Mouse (Mus musculus) hindbrain, embryonic 13.5 days (tissue): ENCODE results near the gene Erbb2. TPM values are rescaled to one million over a fixed set of nuclear protein-coding genes. Genes with fewer than 3 reads are reported as not detected.

Source experiments
- ATAC-seq: fragments of 200-750 bp; cut with Nextera tagmentation; 2 replicates; pipeline ENCODE4 v1.8.0; 2017; ENCODE audit warnings: moderate TSS enrichment; ENCODE audit not compliant: low FRiP score
- H3K27ac ChIP-seq: fragments of 300-500 bp; sonication (generic); 2 replicates; pipeline ENCODE4 v1.5.1; 2015; ENCODE audit warnings: inconsistent platforms, mild to moderate bottlenecking, moderate library complexity
- H3K27me3 ChIP-seq: fragments of 300-500 bp; sonication (generic); 2 replicates; pipeline ENCODE4 v1.6.1; 2015; ENCODE audit warnings: mild to moderate bottlenecking, inconsistent platforms
- H3K36me3 ChIP-seq: fragments of 300-500 bp; sonication (generic); 2 replicates; pipeline ENCODE4 v1.6.1; 2015; ENCODE audit warnings: mild to moderate bottlenecking, inconsistent platforms
- H3K4me1 ChIP-seq: fragments of 300-500 bp; sonication (generic); replicated peaks from 2 replicates; pipeline ENCODE4 v1.6.1; 2015; ENCODE audit warnings: inconsistent platforms
- H3K4me2 ChIP-seq: fragments of 300-500 bp; sonication (generic); 2 replicates; pipeline ENCODE4 v1.6.1; 2015; ENCODE audit warnings: inconsistent platforms, mild to moderate bottlenecking, moderate library complexity
- H3K4me3 ChIP-seq: fragments of 300-500 bp; sonication (generic); 2 replicates; pipeline ENCODE4 v1.5.1; 2015; ENCODE audit warnings: mild to moderate bottlenecking, inconsistent platforms
- H3K9ac ChIP-seq: fragments of 300-500 bp; sonication (generic); 2 replicates; pipeline ENCODE4 v1.6.1; 2015; ENCODE audit warnings: mild to moderate bottlenecking, inconsistent platforms
- H3K9me3 ChIP-seq: fragments of 300-500 bp; sonication (generic); 2 replicates; pipeline ENCODE4 v1.6.1; 2016; ENCODE audit warnings: inconsistent platforms
- WGBS: fragments of 180-500 bp; shearing (Covaris S2); methylation state at CpG from one replicate; pipeline ENCODE4 v1.1.7; 2015; 5-methylcytosine and 5-hydroxymethylcytosine counted together
- polyA plus RNA-seq: library from polyadenylated mRNA; unstranded; fragments of >200 nt; fragmentation: Nextera tagmentation; extraction: Ambion mirVana; gene quantifications from 2 replicates; pipeline ENCODE4 v1.2.1, GENCODE M21; 2015

The Erbb2 gene
- polyA plus RNA-seq, 1 experiment from 2014 or later, result 9.9 TPM

DNA sequence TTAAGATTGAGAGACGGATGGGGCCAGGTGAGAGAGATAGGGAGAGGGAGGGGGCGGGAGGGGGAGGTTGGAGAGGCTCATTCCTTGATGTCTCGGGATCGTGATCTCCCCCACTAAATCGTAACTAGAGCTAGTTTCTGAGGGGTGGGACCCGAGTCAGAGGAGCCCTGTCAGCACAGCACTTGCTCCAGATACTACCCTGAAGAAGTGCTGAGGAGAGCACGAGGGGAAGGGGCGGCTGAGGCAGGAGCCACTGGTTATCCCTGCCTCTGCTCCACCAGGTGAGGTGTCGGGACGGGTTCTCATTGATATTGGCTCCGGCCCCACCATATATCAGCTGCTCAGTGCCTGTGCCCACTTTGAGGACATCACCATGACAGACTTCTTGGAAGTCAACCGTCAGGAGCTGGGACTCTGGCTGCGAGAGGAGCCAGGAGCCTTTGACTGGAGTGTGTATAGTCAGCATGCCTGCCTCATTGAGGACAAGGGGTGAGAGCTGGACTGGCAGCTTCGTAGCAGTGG is 25.2 kb upstream of the Erbb2 start:
- H3K27me3 ChIP-seq, result peaks cover 83% of the 10 kb centered on the region
- H3K36me3 ChIP-seq, result no peaks in the 10 kb centered on the region
- no peak for ATAC-seq
- peaks cover 19% of the 10 kb centered on the region for H3K4me1 ChIP-seq
- H3K27ac ChIP-seq, result no peak overlapping the region
- H3K9me3 ChIP-seq, result no peaks in the 10 kb centered on the region
- H3K9ac ChIP-seq, result peak overlapping the region; percentile 46
- H3K4me2 ChIP-seq, result no peak overlapping the region
- H3K4me3 ChIP-seq, result no peak overlapping the region
- 62% methylated on average over 14 of the region's 14 CpGs for WGBS

DNA sequence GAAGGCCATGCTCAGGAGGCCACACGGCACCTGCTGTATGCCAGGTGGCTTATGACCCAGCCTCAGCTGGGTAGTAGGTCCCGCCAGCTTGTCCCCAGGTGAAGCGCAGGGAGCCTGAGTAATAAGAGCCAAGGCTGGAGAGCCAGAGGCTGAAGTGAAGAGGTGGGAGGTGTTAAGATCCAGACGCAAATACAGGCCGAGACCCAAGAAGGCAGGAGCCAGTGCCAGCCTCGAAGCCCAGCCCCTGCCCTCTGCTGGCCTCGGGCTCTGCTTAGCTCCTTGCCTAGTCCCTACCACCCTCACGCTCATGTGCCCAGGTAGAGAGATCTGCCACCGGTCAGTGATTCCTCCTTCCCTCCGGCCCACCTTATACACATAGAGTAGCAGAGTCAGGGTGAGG is 24.0 kb upstream of the Erbb2 start:
- Histone ChIP-seq H3K27ac (no peak overlapping the region), H3K9ac (no peak overlapping the region), H3K36me3 (no peaks in the 10 kb centered on the region), H3K4me3 (no peak overlapping the region), H3K27me3 (peaks cover 92% of the 10 kb centered on the region), H3K9me3 (no peaks in the 10 kb centered on the region), H3K4me1 (peaks cover 22% of the 10 kb centered on the region), H3K4me2 (no peak overlapping the region)
- WGBS, result 81% methylated on average over 10 of the region's 10 CpGs
- ATAC-seq, result no peak

DNA sequence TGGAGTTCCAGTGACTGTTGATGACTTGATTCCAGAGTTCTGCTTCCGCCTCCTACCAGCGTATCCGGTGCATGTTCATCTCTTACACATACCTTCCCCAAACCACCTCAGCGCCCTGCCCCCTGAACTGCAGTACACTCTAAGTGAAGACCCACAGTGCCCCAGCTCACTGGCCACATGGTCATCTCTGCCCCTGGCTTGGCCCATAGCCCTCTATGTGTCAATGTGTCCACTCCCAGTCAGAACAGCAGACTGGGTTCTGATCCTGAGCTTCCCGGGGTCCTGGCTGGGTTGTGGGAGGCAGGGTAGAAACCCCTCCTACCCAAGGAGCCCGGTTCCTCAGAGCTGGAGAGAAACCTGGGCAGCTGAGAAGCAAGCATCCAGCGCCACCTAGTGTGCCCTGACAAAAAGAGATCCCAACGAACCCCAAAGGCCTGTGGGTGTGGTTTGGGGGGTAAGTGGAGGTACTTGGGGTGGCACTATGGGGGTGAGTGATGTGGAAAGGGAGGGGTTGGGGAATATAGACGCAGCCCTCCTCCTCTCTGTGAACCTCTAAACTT is 23.0 kb upstream of the Erbb2 start:
- peaks cover 32% of the 10 kb centered on the region for H3K4me1 ChIP-seq
- no peak overlapping the region for H3K27ac ChIP-seq
- no peaks in the 10 kb centered on the region for H3K36me3 ChIP-seq
- H3K9ac ChIP-seq, result no peak overlapping the region
- H3K27me3 ChIP-seq, result peaks cover 86% of the 10 kb centered on the region
- no peak overlapping the region for H3K4me3 ChIP-seq
- 19% methylated on average over 9 of the region's 9 CpGs for WGBS
- no peak overlapping the region for H3K4me2 ChIP-seq
- no peaks in the 10 kb centered on the region for H3K9me3 ChIP-seq
- no peak for ATAC-seq

DNA sequence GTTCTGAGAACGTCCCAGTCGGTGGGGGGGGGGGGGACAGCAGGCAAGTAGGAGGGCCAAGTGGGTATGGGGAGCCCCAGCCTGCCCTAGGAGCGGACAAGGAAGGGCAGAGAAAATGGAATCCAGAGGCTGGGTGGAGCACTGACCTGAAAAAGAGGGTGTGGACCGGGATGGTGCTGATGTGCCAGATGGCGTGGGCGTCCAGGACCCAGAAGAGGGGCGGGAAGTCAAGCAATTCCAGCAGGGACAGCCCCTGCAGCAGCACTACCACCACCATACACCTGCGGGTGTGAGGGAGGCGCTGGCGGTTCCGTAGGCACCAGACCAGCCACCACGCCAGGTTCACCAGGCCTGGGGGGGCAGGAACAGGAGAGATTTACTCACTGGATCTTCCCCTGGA is 22.1 kb upstream of the Erbb2 start:
- Histone ChIP-seq H3K4me3 (no peak overlapping the region), H3K9me3 (no peaks in the 10 kb centered on the region), H3K4me1 (peaks cover 38% of the 10 kb centered on the region), H3K27ac (no peak overlapping the region), H3K36me3 (no peaks in the 10 kb centered on the region), H3K27me3 (peaks cover 78% of the 10 kb centered on the region), H3K4me2 (no peak overlapping the region), H3K9ac (0 out of 2 replicates have a peak overlapping the region, but pooled peaks have one; percentile 13)
- WGBS, result 73% methylated on average over 12 of the region's 12 CpGs
- ATAC-seq, result no peak

DNA sequence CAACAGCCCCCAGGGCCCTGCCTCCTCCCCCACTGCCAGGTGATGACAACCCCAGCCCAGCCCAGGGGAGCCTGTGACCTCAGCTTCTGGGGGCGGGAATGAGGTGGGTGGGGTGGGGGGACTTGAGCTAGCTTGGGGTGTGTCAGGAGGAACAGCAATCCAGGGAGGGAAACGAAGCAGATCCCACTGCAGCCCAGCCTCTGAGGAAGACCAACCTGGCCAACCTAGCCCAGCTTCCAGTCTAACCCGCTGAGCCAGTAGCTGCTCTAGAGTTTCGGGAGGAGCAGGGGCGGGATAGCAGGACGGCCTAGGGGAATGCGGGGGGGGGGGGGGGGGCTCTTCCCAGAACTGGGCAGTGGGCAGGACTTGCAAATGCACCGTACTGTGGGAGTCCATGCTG is 20.2 kb upstream of the Erbb2 start:
- Histone ChIP-seq H3K27me3 (peaks cover 59% of the 10 kb centered on the region), H3K9ac (no peak overlapping the region), H3K27ac (no peak overlapping the region), H3K4me2 (no peak overlapping the region), H3K9me3 (no peaks in the 10 kb centered on the region), H3K4me1 (peaks cover 33% of the 10 kb centered on the region), H3K4me3 (no peak overlapping the region), H3K36me3 (peaks cover 4% of the 10 kb centered on the region; the same call in 1 of the 2 replicates)
- no peak for ATAC-seq
- WGBS, result 17% methylated on average over 8 of the region's 8 CpGs

DNA sequence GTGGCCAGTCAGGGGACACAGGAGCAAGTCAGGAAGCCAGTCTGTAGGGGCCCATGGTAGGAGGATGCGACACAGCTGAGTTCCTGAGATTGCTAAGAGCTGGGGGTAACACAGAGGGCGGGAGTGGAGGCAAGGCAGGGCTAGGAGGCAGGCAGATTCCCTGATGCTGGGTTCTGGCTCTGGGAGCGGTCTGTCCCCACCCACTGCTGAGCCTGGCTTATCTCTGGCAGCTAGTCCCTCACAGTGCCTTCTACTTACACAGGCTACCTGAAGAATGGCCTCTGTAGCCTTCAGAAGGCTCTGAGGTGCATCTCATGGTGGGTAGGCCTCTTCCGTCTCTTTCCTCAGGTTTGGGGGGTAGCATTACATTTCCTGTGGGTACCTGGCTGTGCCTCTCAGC is 19.6 kb upstream of the Erbb2 start:
- peaks cover 53% of the 10 kb centered on the region for H3K27me3 ChIP-seq
- no peaks in the 10 kb centered on the region for H3K9me3 ChIP-seq
- no peak overlapping the region for H3K4me2 ChIP-seq
- H3K4me1 ChIP-seq, result peaks cover 27% of the 10 kb centered on the region
- 49% methylated on average over 4 of the region's 4 CpGs for WGBS
- H3K9ac ChIP-seq, result no peak overlapping the region
- H3K27ac ChIP-seq, result no peak overlapping the region
- no peak for ATAC-seq
- peaks cover 8% of the 10 kb centered on the region for H3K36me3 ChIP-seq
- H3K4me3 ChIP-seq, result no peak overlapping the region

DNA sequence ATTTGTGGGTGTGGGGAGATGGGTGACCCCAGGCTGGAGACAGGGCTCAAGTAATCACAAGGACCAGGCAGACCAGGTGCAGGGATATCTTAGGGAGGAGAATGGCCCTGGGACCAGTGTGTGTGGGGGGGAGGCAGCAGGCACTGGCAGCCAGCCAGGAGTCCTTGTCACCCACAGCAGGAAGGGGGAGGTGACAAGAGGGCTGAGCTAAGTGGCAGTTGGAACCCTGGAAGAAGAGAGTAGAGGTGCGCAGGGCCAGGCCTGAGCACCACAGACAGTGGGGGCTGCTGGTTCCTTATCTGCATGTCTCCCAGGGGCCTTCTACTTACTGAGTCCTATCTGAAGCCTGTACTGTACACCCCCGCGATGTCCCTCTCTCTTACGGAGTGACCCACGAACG is 19.0 kb upstream of the Erbb2 start:
- Histone ChIP-seq H3K9me3 (no peaks in the 10 kb centered on the region), H3K27me3 (peaks cover 46% of the 10 kb centered on the region), H3K4me2 (no peak overlapping the region), H3K27ac (no peak overlapping the region), H3K4me3 (no peak overlapping the region), H3K9ac (peak overlapping the region; percentile 13; the same call in 1 of the 2 replicates), H3K4me1 (peaks cover 25% of the 10 kb centered on the region), H3K36me3 (peaks cover 12% of the 10 kb centered on the region)
- ATAC-seq, result no peak
- WGBS, result 69% methylated on average over 6 of the region's 6 CpGs

DNA sequence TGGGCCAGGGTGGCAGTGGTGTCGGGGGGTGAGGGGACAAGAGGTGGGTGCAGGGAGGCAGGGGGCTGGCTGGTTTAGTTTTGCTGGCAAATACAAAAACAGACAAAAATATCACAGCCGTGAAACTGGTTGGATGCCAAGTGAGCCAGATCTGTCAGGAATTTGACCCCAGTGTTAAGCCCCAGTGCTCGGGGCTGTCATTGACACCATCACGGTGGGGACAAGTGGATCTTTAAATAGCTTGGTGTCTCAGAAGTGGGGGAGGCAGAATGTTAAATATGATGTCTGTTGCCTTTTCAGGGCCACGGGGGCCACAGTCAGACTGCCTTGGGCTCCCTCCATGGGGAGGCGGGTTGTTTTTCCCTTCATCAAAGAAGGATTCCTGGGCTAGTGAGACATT is 18.0 kb upstream of the Erbb2 start:
- Histone ChIP-seq H3K4me1 (peaks cover 23% of the 10 kb centered on the region), H3K36me3 (peaks cover 12% of the 10 kb centered on the region), H3K9ac (no peak overlapping the region), H3K9me3 (no peaks in the 10 kb centered on the region), H3K27me3 (peaks cover 40% of the 10 kb centered on the region), H3K4me2 (no peak overlapping the region), H3K27ac (no peak overlapping the region), H3K4me3 (no peak overlapping the region)
- 57% methylated on average over 6 of the region's 6 CpGs for WGBS
- ATAC-seq, result no peak

DNA sequence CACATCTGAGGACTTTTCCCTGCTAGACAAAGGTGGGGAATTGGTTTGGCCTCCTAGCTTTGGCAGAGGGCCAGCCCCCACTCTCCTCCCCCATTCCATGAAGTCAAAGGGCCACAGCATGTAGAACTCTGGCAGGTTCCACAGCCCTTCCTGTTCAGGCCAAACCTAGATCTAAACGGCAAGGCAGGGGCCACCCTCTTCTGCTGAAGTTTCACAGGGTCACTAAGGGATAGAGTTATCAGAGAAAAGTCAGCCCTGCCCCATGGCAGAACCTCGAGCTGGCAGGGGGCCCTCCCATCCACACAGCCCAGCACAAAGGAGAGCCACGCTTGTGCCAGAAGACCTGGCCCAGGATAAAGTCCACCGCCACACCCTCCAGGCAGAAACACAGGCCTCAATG is 17.2 kb upstream of the Erbb2 start:
- H3K4me1 ChIP-seq, result peaks cover 30% of the 10 kb centered on the region
- 62% methylated on average over 4 of the region's 4 CpGs for WGBS
- peaks cover 12% of the 10 kb centered on the region for H3K36me3 ChIP-seq
- H3K27ac ChIP-seq, result no peak overlapping the region
- H3K9ac ChIP-seq, result peak overlapping the region; percentile 24; the same call in 1 of the 2 replicates
- H3K27me3 ChIP-seq, result peaks cover 36% of the 10 kb centered on the region
- no peaks in the 10 kb centered on the region for H3K9me3 ChIP-seq
- no peak for ATAC-seq
- H3K4me3 ChIP-seq, result no peak overlapping the region
- H3K4me2 ChIP-seq, result no peak overlapping the region

DNA sequence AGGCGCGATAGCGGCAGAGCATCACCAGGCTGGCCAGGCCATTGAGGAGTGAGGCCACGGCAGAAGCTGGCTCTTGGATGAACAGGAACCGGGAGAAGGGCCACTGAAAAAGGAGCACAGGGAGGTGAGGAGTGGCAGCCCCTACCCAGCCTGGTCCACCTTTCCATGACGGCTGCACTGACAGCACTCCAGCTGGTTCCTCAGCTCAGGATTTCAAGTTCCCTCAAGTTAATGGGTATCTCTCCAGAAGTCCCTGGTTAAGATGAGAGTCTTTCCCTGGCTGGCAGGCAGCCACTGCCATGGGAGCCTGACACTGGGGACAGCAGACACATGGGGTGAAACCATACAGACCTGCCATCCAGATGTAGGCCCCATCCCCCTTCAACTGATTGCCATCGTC is 14.3 kb upstream of the Erbb2 start:
- peaks cover 12% of the 10 kb centered on the region for H3K36me3 ChIP-seq
- peaks cover 37% of the 10 kb centered on the region for H3K4me1 ChIP-seq
- ATAC-seq, result no peak

DNA sequence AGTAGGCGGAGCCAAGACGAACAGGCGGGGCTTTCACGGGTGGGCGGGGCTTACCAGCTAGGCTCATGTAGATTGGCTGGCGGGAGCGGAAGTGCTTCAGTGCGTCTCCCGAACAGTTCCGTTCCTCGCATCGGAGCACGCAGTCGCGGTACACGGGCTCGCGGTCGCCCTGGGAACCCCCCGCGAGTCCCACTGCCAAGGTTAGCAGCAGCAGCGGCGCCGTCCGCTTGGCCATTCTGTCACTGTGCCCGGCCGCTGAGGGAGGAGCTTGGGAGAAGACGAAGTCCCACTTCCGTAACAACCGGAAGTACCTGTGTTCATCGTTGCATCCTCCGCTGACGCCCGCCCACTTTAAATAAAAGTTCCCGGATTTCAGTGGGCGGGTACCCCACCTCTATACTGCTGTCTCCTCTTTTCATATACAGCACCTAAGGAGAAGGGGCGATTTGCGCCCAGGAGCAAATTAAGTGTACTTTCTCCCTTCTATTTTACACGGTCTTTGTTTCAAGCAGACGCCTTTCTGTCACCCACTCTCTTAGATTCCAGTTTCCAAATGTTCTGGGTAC is 12.0 kb upstream of the Erbb2 start, which contains the start of gene Pgap3:
TSS of gene Pgap3 (minus strand) at position 330 of the 566 bp plus-strand sequence.
- peak within 1 kb of the TSS; percentile 61 for H3K4me3 ChIP-seq
- peak within 1 kb of the TSS; percentile 65 for H3K4me2 ChIP-seq
- H3K9me3 ChIP-seq, result no peaks in the 10 kb centered on the region
- H3K9ac ChIP-seq, result peak within 1 kb of the TSS; percentile 76
- H3K27me3 ChIP-seq, result peaks cover 20% of the 10 kb centered on the region
- peak; percentile 92 for ATAC-seq
- peak within 1 kb of the TSS; percentile 97 for H3K27ac ChIP-seq
- H3K36me3 ChIP-seq, result peaks cover 12% of the 10 kb centered on the region
- under 1% methylated on average over 40 of the region's 40 CpGs for WGBS
- H3K4me1 ChIP-seq, result peaks cover 17% of the 10 kb centered on the region

More for the DNA sequence above, 14.3 kb upstream of the Erbb2 start:
- no peak overlapping the region for H3K9ac ChIP-seq
- no peak overlapping the region for H3K4me2 ChIP-seq
- H3K27ac ChIP-seq, result no peak overlapping the region
- H3K9me3 ChIP-seq, result no peaks in the 10 kb centered on the region
- WGBS, result 92% methylated on average over 7 of the region's 7 CpGs
- H3K27me3 ChIP-seq, result peaks cover 17% of the 10 kb centered on the region
- H3K4me3 ChIP-seq, result no peak overlapping the region

DNA sequence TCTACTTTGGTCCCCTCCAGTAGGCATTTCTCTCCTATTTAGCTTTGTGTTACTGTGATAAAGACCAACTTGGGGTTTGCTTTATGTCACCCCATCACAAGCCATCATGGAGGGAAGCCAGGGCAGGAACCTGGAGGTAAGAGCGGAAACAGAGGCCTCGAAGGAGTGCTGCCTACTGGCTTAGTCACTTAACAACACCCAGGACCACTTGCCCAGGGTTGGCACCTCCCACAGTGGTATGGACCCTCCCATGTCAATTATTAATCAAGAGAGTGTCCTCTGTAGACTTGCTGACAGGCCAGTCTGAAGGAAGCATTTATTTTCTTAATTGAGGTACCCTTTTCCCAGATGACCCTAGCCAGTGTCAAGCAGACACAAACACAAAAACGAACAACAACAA is 11.5 kb upstream of the Erbb2 start:
- H3K27ac ChIP-seq, result peak overlapping the region; percentile 97
- no peaks in the 10 kb centered on the region for H3K9me3 ChIP-seq
- H3K9ac ChIP-seq, result peak overlapping the region; percentile 76
- H3K4me1 ChIP-seq, result peaks cover 15% of the 10 kb centered on the region
- peak overlapping the region; percentile 61 for H3K4me3 ChIP-seq
- no peak for ATAC-seq
- 60% methylated on average over 3 of the region's 3 CpGs for WGBS
- peaks cover 20% of the 10 kb centered on the region for H3K27me3 ChIP-seq
- peak overlapping the region; percentile 65 for H3K4me2 ChIP-seq
- peaks cover 12% of the 10 kb centered on the region for H3K36me3 ChIP-seq

DNA sequence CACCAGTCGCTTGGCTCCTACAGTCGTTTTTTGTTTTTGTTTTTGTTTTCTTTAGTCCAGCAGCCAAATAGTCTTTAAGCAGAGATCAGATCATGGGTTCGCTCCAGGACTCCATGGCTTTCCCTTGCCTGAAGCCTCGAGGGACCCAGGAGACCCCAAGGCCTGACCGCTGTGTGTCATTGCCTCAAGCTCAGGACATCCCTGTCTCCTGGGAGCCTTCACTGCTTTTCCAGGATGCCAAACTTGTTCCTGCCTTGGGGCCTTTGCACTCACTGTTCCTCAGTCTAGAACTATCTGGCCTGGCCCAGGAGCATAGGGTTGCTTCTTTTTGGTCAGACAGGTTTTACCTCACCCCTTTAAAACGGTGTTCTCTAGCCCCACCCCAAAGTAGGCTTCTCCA is 5.6 kb upstream of the Erbb2 start:
- H3K4me2 ChIP-seq, result no peak overlapping the region
- H3K27me3 ChIP-seq, result peaks cover 39% of the 10 kb centered on the region
- 73% methylated on average over 6 of the region's 6 CpGs for WGBS
- no peaks in the 10 kb centered on the region for H3K36me3 ChIP-seq
- H3K4me3 ChIP-seq, result no peak overlapping the region
- H3K4me1 ChIP-seq, result peaks cover 7% of the 10 kb centered on the region
- no peaks in the 10 kb centered on the region for H3K9me3 ChIP-seq
- H3K9ac ChIP-seq, result no peak overlapping the region
- no peak for ATAC-seq
- H3K27ac ChIP-seq, result no peak overlapping the region
